Mouse (Mus musculus) neural tube, embryonic 13.5 days (tissue): ENCODE measurements around the gene Pfkfb4. TPM values are rescaled to one million over a fixed set of nuclear protein-coding genes. Genes with fewer than 3 reads are reported as not detected.

Experiments used
- ATAC-seq: fragments of 200-750 bp; cut with Nextera tagmentation; 2 replicates; pipeline ENCODE4 v1.8.0; 2017; ENCODE audit warnings: low read depth, mild to moderate bottlenecking, moderate TSS enrichment, moderate library complexity
- H3K27ac ChIP-seq: fragments of 300-500 bp; sonication (generic); replicated peaks from 2 replicates; pipeline ENCODE4 v1.5.1; 2015; ENCODE audit warnings: moderate library complexity, mild to moderate bottlenecking, inconsistent platforms
- H3K27me3 ChIP-seq: fragments of 300-500 bp; sonication (generic); 2 replicates; pipeline ENCODE4 v1.6.1; 2015; ENCODE audit warnings: mild to moderate bottlenecking, inconsistent platforms
- H3K36me3 ChIP-seq: fragments of 300-500 bp; sonication (generic); 2 replicates; pipeline ENCODE4 v1.6.1; 2015; ENCODE audit warnings: mild to moderate bottlenecking, inconsistent platforms
- H3K4me1 ChIP-seq: fragments of 300-500 bp; sonication (generic); replicated peaks from 2 replicates; pipeline ENCODE4 v1.6.1; 2015; ENCODE audit warnings: inconsistent platforms
- H3K4me2 ChIP-seq: fragments of 300-500 bp; sonication (generic); 2 replicates; pipeline ENCODE4 v1.6.1; 2015; ENCODE audit warnings: inconsistent platforms, mild to moderate bottlenecking, moderate library complexity
- H3K4me3 ChIP-seq: fragments of 300-500 bp; sonication (generic); 2 replicates; pipeline ENCODE4 v1.5.1; 2015; ENCODE audit warnings: mild to moderate bottlenecking, inconsistent platforms
- H3K9ac ChIP-seq: fragments of 300-500 bp; sonication (generic); 2 replicates; pipeline ENCODE4 v1.6.1; 2015; ENCODE audit warnings: moderate library complexity, mild to moderate bottlenecking, inconsistent platforms
- H3K9me3 ChIP-seq: fragments of 300-500 bp; sonication (generic); 2 replicates; pipeline ENCODE4 v1.6.1; 2016; ENCODE audit warnings: inconsistent platforms
- WGBS: fragments of 180-500 bp; shearing (Covaris S2); methylation state at CpG from one replicate; pipeline ENCODE4 v1.1.7; 2015; 5-methylcytosine and 5-hydroxymethylcytosine counted together
- polyA plus RNA-seq: library from polyadenylated mRNA; unstranded; fragments of >200 nt; fragmentation: Nextera tagmentation; extraction: Ambion mirVana; gene quantifications from 2 replicates; pipeline ENCODE4 v1.2.1, GENCODE M21; 2015

Pfkfb4 gene
- polyA plus RNA-seq, 1 experiment from 2014 or later = 22.4 TPM

DNA sequence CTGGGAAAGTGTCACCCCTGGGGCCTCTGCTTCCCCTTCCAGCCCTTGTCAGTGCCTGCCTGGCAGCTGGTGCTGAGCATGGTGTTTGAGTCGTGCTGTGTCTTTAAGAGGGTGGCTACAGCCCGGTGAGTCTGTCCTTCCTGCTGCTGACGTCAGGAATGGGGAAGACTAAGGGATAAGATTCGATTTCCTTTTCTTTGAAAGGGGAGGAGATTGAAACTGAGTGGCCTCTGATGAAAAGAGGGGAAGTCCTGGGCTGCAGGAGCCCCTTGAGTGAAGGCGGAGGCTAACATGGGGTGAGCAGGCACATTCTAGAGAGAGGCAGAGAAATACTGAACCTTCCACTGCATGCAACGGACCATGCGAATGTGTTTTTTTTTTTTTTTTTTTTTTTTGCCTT is 63.1 kb downstream of the Pfkfb4 start:
- no peaks in the 10 kb centered on the region for H3K9me3 ChIP-seq
- H3K27ac ChIP-seq = peak overlapping the region; percentile 75
- peak; percentile 76 for ATAC-seq

DNA sequence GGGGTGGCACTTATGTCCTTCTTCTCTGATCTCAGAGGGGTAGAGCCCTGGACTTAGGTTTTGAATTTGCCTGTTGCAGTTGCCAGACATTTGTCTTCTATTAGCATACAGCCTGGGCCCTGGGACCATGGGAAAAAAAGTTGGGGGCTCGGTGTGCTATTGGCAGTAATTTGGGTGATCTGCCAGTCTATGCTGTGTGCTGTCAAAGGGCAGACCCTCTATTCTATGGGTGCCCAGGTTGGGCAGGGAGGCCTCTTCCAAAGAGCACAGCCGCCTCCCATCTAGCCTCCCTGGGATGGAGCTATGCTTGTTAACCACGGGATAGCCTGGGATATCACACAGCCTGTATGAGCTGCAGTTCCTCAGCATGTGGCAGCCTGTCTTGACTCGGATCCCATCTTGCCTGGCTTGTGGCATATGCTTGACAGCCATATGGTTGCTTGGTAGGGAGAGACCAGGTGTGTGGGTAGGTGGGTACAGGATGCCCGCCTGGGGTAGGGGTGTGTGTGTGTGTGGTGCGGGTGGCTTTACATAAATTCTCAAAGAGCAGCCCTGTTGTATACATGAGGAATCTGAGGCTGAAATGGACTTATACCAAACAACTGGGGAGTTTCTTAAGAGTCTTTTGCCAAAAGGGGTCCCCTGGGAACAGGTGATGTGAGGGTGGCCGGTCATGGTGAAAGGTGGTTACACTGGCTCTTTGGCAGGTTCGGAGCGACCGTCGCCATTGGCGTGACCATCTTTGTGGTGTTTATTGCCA is 63.9 kb downstream of the Pfkfb4 start:
- H3K27ac ChIP-seq = peak overlapping the region; percentile 75

More for the DNA sequence above, 63.1 kb downstream of the Pfkfb4 start:
- peaks cover 25% of the 10 kb centered on the region for H3K4me1 ChIP-seq
- peak overlapping the region; percentile 55 for H3K4me2 ChIP-seq
- peak overlapping the region; percentile 60 for H3K9ac ChIP-seq
- H3K36me3 ChIP-seq = peaks cover 32% of the 10 kb centered on the region
- 16% methylated on average over 6 of the region's 7 CpGs for WGBS
- peak overlapping the region; percentile 32 for H3K4me3 ChIP-seq
- H3K27me3 ChIP-seq = no peaks in the 10 kb centered on the region

DNA sequence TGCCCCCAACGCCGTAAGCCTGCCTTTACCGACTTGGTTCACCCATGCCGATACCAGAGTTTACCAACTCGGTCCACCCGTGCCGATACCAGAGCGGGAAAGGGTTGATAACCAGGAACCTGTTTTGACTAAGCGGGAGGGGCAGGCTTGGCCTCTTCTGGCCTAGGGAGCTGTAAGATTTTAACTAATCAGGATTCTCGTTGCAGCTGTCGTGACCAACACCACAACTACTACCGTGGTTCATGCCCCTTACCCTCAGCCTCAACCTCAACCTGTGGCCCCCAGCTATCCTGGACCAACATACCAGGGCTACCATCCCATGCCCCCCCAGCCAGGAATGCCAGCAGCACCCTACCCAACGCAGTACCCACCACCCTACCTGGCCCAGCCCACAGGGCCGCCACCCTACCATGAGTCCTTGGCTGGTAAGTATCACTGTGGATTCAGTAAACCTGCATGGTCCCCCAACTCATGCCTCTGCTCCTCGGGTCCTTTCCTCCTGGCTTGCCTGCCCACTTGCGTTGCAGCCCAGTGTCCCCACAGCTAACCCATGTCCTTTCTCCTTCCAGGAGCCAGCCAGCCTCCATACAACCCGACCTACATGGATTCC is 64.6 kb downstream of the Pfkfb4 start:
- no peak overlapping the region for H3K9ac ChIP-seq
- ATAC-seq = no peak

More for the DNA sequence above, 63.9 kb downstream of the Pfkfb4 start:
- ATAC-seq = no peak
- H3K9me3 ChIP-seq = no peaks in the 10 kb centered on the region
- H3K4me3 ChIP-seq = peak overlapping the region; percentile 32
- peaks cover 25% of the 10 kb centered on the region for H3K4me1 ChIP-seq
- peak overlapping the region; percentile 60 for H3K9ac ChIP-seq
- no peaks in the 10 kb centered on the region for H3K27me3 ChIP-seq
- H3K4me2 ChIP-seq = peak overlapping the region; percentile 55
- WGBS = 89% methylated on average over 12 of the region's 12 CpGs
- H3K36me3 ChIP-seq = peaks cover 39% of the 10 kb centered on the region

DNA sequence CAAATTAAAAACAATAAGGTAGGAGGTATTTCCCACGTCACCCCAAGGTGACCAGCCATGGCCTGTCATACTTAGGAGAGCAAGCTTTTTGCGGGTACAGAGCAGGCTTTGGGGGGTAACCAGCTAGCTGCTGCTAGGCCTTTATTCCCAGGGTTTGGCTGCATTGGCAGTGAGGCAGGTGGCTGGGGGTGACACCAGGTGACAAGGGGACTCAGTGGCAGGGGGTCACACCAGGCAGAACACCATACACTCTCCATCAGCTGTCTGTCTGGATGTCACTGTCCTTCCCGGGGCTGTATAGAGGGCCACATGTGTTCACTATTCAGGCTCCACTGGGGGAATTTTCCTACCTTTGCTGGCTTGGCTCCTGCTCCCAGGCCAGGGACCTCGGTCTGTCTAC is 65.3 kb downstream of the Pfkfb4 start:
- H3K36me3 ChIP-seq = peaks cover 51% of the 10 kb centered on the region
- no peak for ATAC-seq
- H3K4me1 ChIP-seq = peaks cover 25% of the 10 kb centered on the region
- no peak overlapping the region for H3K27ac ChIP-seq
- no peaks in the 10 kb centered on the region for H3K9me3 ChIP-seq
- no peak overlapping the region for H3K9ac ChIP-seq
- 89% methylated on average over 4 of the region's 4 CpGs for WGBS
- no peak overlapping the region for H3K4me3 ChIP-seq
- no peaks in the 10 kb centered on the region for H3K27me3 ChIP-seq
- no peak overlapping the region for H3K4me2 ChIP-seq

More for the DNA sequence above, 64.6 kb downstream of the Pfkfb4 start:
- no peak overlapping the region for H3K4me3 ChIP-seq
- H3K9me3 ChIP-seq = no peaks in the 10 kb centered on the region
- H3K27me3 ChIP-seq = no peaks in the 10 kb centered on the region
- WGBS = 91% methylated on average over 17 of the region's 17 CpGs
- peaks cover 25% of the 10 kb centered on the region for H3K4me1 ChIP-seq
- no peak overlapping the region for H3K27ac ChIP-seq
- H3K36me3 ChIP-seq = peaks cover 47% of the 10 kb centered on the region
- no peak overlapping the region for H3K4me2 ChIP-seq

DNA sequence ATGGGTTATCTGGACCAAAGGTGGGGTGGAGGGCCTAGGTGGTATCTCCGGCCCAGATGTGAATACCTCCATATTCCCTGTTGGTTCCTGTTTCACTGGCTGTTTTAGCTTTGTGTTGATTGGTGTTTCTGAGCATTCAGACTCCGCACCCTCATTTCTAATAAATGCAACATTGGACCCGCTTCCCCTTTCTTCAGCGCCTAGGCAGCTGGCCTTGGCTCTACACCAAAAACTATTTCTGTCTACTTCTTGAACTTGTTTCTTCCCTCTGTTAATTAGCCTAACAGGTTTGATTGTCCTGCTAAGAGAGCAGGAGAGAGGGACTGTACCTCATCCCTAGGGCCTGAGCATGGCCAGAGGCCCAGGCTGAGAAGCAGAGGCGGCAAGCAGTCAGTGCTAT is 66.0 kb downstream of the Pfkfb4 start:
- no peaks in the 10 kb centered on the region for H3K27me3 ChIP-seq
- no peak overlapping the region for H3K4me2 ChIP-seq
- H3K4me1 ChIP-seq = peaks cover 25% of the 10 kb centered on the region
- H3K27ac ChIP-seq = no peak overlapping the region
- WGBS = 97% methylated on average over 5 of the region's 5 CpGs
- H3K4me3 ChIP-seq = no peak overlapping the region
- no peak overlapping the region for H3K9ac ChIP-seq
- no peaks in the 10 kb centered on the region for H3K9me3 ChIP-seq
- ATAC-seq = no peak
- H3K36me3 ChIP-seq = peaks cover 57% of the 10 kb centered on the region

DNA sequence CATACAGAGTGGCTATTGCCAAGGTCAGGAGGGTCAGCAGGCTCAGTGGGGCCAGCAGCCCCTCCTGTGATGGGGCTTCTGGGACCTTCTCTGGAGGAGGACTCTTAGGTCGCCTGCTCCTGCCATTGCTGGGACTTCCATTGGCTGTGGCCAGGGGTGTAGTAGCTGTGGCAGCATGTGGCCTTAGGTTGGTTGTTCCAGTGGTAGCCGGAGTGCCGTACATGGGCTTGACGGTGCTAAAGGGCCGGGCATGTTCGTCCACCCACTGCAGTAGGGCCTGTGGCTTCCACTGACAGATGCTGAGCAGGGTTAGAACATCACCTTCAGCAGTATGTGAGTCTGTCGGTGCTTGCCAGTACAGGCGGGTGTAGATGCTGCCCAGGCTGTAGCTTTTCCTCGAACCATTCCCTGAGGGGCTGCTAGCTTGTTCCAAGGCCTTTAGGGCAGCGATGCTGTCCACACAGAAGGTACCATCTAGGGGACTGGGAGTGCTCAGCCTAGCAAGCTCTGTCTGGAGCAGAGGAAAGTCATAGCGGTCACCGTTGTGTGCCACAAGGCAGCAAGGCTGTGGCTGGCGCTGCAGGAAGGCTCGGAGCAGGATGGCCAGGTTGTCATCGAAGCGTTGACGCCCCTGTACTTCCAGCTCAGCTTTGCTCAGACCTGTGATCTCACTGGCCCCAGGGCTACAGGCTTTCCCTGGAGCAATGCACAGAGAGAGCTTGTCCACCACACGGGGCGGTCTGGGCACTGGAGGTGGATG is 66.6 kb downstream of the Pfkfb4 start:
- no peak for ATAC-seq
- H3K27ac ChIP-seq = no peak overlapping the region
- H3K9me3 ChIP-seq = no peaks in the 10 kb centered on the region
- peak overlapping the region; percentile 38; the same call in 1 of the 2 replicates for H3K4me3 ChIP-seq
- WGBS = 93% methylated on average over 19 of the region's 19 CpGs
- peaks cover 25% of the 10 kb centered on the region for H3K4me1 ChIP-seq
- peak overlapping the region; percentile 75 for H3K9ac ChIP-seq
- H3K36me3 ChIP-seq = peaks cover 63% of the 10 kb centered on the region
- peak overlapping the region; percentile 61 for H3K4me2 ChIP-seq
- no peaks in the 10 kb centered on the region for H3K27me3 ChIP-seq

DNA sequence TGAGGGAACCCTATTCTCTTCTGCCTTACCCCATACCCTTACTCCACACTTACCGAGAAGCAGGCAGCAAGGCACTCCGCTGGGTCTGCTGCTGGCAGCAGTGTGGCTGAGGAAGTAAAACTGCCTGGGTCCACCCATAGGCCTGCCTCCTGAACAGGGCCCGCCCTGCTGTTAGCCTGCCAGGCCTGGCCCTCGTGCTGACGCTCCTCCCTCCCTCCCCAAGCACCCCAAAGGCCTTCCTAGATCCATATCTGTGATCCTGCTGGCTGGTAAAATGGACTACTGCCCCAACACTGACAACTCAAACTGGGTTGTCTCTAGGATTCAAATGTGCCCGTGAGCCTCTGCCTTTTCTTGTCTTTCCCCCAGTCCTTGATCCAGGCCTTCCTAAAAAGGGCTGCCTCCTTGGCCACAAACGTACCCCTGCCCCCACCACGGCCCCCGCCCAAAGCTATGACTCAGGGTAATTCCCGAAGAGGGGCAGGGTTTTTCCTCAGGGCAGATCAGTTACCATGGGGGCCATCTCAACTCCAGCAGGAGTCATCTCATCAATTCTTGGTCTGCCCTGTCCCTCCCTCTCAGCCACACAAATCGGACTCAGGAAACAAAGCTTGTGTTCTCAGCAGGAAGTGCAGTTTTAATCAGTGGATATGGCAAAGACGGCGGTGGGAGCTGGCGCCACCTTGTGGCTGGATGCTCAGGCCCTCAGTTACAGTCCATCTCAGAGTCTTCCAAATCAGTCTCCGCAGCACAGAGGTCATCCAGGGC is 67.7 kb downstream of the Pfkfb4 start, which contains the start of gene Trex1:
Gene Trex1 (minus strand): TSS at position 599 of the 768 bp plus-strand sequence.
- peak within 1 kb of the TSS; percentile 61 for H3K4me2 ChIP-seq
- peaks cover 75% of the 10 kb centered on the region for H3K36me3 ChIP-seq
- peak; percentile 79 for ATAC-seq
- H3K27me3 ChIP-seq = no peaks in the 10 kb centered on the region
- 22% methylated on average over 15 of the region's 15 CpGs for WGBS
- peak within 1 kb of the TSS; percentile 75 for H3K9ac ChIP-seq
- peak within 1 kb of the TSS; percentile 91 for H3K27ac ChIP-seq
- H3K4me3 ChIP-seq = peak within 1 kb of the TSS; percentile 38
- H3K4me1 ChIP-seq = peaks cover 25% of the 10 kb centered on the region
- no peaks in the 10 kb centered on the region for H3K9me3 ChIP-seq

DNA sequence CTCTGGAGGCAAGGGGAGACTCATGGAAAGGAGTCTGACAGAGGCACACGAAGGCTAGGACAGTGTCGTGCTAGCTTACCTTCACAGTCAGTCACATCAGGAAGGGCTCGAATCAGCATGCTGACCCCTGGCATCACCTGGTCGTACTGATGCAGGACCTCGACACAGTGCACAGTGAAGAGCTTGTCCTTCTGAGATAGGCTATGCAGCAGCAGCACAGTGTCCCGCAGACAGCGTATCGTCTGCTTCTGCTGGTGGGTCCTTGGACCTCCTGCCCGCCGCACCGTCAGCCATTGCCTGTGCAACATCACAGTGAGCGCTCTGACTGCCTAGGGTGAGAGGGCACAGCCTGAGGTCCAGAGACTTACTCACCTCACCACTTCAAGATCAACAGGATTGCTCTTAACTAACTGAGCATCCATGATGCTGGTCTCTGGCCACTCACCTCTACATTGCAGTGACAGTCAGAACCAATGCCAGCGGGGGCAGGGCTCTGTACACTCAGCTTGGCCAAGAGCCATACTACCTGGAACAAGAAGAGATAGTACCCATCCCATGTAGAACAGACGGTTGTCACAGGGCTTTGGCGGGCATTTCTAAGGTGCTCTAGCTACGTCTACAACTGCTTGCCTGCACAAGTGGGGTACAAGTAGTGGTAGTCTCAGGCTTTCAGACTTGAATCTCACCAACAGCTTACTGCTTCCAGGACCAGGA is 68.8 kb downstream of the Pfkfb4 start:
- H3K27me3 ChIP-seq = no peaks in the 10 kb centered on the region
- no peak overlapping the region for H3K4me2 ChIP-seq
- H3K36me3 ChIP-seq = peaks cover 85% of the 10 kb centered on the region
- no peaks in the 10 kb centered on the region for H3K9me3 ChIP-seq
- H3K27ac ChIP-seq = no peak overlapping the region
- peaks cover 17% of the 10 kb centered on the region for H3K4me1 ChIP-seq
- H3K4me3 ChIP-seq = no peak overlapping the region
- ATAC-seq = peak; percentile 21; the same call in 1 of the 2 replicates
- WGBS = 90% methylated on average over 16 of the region's 16 CpGs
- peak overlapping the region; percentile 75 for H3K9ac ChIP-seq

DNA sequence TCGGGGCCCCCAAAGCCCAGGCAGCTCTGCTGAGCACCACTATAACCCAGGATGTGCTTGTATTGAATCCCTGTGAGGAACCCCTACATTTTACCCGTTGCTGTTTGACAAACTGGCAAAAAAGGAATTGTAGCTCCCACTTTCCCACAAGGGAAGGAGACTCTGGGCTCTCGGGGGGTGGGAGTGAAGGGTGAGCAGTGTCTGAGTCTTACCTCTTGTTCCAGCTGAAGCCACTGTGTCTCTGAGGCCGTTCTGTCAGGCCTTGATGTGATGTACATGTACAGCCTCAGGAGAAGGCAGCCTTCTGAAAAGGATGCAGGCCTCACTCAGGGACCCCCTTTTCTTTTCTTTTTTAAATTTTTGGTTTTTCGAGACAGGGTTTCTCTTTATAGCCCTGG is 69.3 kb downstream of the Pfkfb4 start:
- H3K9ac ChIP-seq = no peak overlapping the region
- ATAC-seq = no peak
- H3K4me2 ChIP-seq = no peak overlapping the region
- no peaks in the 10 kb centered on the region for H3K27me3 ChIP-seq
- H3K27ac ChIP-seq = no peak overlapping the region
- H3K4me1 ChIP-seq = peaks cover 12% of the 10 kb centered on the region
- H3K9me3 ChIP-seq = no peaks in the 10 kb centered on the region
- peaks cover 90% of the 10 kb centered on the region for H3K36me3 ChIP-seq
- WGBS = 93% methylated on average over 5 of the region's 5 CpGs
- H3K4me3 ChIP-seq = no peak overlapping the region

DNA sequence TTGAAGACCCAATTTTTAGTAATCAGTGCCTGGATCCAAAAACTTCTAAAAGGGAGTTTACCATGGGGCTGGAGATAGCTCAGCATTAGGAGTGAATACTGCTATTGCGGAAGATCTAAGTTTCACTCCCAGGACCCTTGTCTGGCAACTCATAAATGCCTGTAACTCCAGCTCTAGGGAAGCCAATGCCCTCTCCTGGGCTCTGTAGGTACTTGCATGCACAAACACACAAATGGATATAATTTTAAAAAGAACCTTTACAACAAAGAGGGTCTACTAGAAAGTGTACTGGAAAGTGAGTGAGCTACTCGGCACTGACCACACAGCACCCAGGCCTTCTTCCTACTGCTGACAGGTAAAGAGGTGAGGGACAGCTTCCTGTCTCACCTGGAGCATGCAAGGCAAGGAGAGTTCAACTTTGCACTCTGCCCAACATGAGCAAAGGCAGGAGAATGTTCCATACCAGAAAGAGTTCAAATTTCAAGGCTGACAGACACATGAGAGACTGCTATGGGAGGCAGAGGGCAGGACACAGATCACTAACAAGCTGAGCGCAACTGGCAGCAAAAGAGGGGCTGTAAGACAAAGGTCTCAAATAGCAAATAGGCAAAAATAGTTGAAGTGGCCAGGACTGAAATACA is 76.6 kb downstream of the Pfkfb4 start:
- peaks cover 15% of the 10 kb centered on the region for H3K4me1 ChIP-seq
- no peaks in the 10 kb centered on the region for H3K9me3 ChIP-seq
- no peak overlapping the region for H3K9ac ChIP-seq
- H3K27me3 ChIP-seq = no peaks in the 10 kb centered on the region
- no peak overlapping the region for H3K27ac ChIP-seq
- H3K36me3 ChIP-seq = peaks cover 83% of the 10 kb centered on the region
- ATAC-seq = no peak
- no peak overlapping the region for H3K4me2 ChIP-seq
- WGBS = 96% methylated on average over 3 of the region's 3 CpGs
- H3K4me3 ChIP-seq = no peak overlapping the region
